Mouse (Mus musculus): ENCODE data around the gene 4930412O13Rik.

DNA sequence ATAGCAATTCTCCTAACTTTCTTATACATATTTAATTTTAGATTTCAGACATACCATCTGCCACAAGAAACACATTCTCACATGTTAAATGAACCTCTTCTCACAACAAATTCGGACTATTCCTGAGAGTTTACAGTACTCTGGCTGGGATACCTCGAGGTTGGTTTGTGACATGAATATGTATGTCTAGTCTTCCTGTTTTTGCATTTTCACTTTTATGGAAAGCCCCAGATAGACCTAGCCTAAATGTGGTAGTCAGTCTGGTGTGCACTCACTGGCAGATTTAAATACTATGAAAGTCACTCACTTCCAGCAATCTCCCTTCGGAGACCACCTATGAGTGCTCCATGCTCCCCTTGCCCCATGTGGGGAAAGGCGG, 45.8 kb downstream of the 4930412O13Rik start:
- TF ChIP-seq CTCF (IDR thresholded peaks at IDR 0.05; ENCODE audit: extremely low read depth, insufficient read depth, low read length) (no peak), POLR2A (IDR thresholded peaks at IDR 0.05; ENCODE audit: extremely low read depth, insufficient read depth, low read length) (no peak)

Data from cortical plate, adult 2 months (tissue).